Mouse (Mus musculus) midbrain, embryonic 11.5 days (tissue): ENCODE measurements around the gene Nol12. TPM values are rescaled to one million over a fixed set of nuclear protein-coding genes. Genes with fewer than 3 reads are reported as not detected.

Source experiments
- ATAC-seq: fragments of 200-750 bp; cut with Nextera tagmentation; 2 replicates; pipeline ENCODE4 v1.8.0; 2017; ENCODE audit warnings: moderate TSS enrichment, moderate library complexity; ENCODE audit not compliant: low FRiP score
- DNase-seq: peaks from one replicate; pipeline ENCODE4 v3.0.0; 2015; ENCODE audit warnings: low spot score; ENCODE audit errors: missing footprints
- H3K27ac ChIP-seq: fragments of 300-500 bp; sonication (generic); 2 replicates; pipeline ENCODE4 v1.5.1; 2014; ENCODE audit warnings: low read depth, low read length
- H3K27me3 ChIP-seq: fragments of 300-500 bp; sonication (generic); 2 replicates; pipeline ENCODE4 v1.6.1; 2014; ENCODE audit warnings: mild to moderate bottlenecking, low read length, moderate library complexity, mixed read lengths; ENCODE audit not compliant: control insufficient read depth, insufficient read depth
- H3K36me3 ChIP-seq: fragments of 300-500 bp; sonication (generic); 2 replicates; pipeline ENCODE4 v1.6.1; 2014; ENCODE audit warnings: mild to moderate bottlenecking, low read length, moderate library complexity, mixed read lengths; ENCODE audit not compliant: control insufficient read depth, insufficient read depth
- H3K4me1 ChIP-seq: fragments of 300-500 bp; sonication (generic); 2 replicates; pipeline ENCODE4 v1.6.1; 2014; ENCODE audit warnings: low read length; ENCODE audit not compliant: control insufficient read depth, insufficient read depth
- H3K4me2 ChIP-seq: fragments of 300-500 bp; sonication (generic); 2 replicates; pipeline ENCODE4 v1.6.1; 2014; ENCODE audit warnings: mild to moderate bottlenecking, moderate library complexity
- H3K4me3 ChIP-seq: fragments of 300-500 bp; sonication (generic); 2 replicates; pipeline ENCODE4 v1.5.1; 2014; ENCODE audit warnings: low read depth, low read length
- H3K9ac ChIP-seq: fragments of 300-500 bp; sonication (generic); 2 replicates; pipeline ENCODE4 v1.6.1; 2014; ENCODE audit warnings: low read length
- H3K9me3 ChIP-seq: fragments of 300-500 bp; sonication (generic); 2 replicates; pipeline ENCODE4 v1.6.1; 2016; ENCODE audit warnings: low read length; ENCODE audit not compliant: control insufficient read depth
- WGBS: fragments of 180-500 bp; shearing (Covaris S2); extraction: QIAGEN DNeasy Blood & Tissue Kit; methylation state at CpG from one replicate; pipeline ENCODE4 v1.1.7; 2014; 5-methylcytosine and 5-hydroxymethylcytosine counted together
- polyA plus RNA-seq: library from polyadenylated mRNA; unstranded; fragments of >200 nt; fragmentation: Nextera tagmentation; extraction: Ambion mirVana; gene quantifications from 2 replicates; pipeline ENCODE4 v1.2.1, GENCODE M21; 2014

Gene Nol12
- polyA plus RNA-seq, 1 experiment from 2014 or later: 62.7 TPM

DNA sequence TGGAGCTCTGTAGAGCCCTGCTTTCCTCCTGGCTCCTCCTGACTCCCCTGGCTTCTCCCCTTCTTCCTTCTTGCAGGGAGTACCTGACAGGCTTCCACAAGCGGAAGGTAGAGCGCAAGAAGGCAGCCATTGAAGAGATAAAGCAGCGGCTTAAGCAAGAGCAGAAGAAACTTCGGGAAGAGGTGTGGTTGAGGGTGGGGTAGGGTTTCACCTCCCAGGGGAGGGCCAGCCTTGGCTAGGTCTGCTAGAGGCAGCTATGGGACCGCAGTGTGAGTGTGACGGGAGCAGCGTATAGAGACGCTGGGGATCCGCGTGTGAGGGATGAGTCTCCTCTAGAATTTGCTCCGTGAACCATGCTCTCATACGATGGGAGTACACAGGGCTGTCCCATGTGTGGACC is 1.7 kb downstream of the Nol12 start:
- 88% methylated on average over 12 of the region's 12 CpGs for WGBS
- no peak for DNase-seq
- H3K36me3 ChIP-seq: peaks cover 18% of the 10 kb centered on the region
- H3K27ac ChIP-seq: no peak overlapping the region
- H3K9ac ChIP-seq: no peak overlapping the region
- H3K4me1 ChIP-seq: peaks cover 8% of the 10 kb centered on the region
- no peak overlapping the region for H3K4me2 ChIP-seq
- no peak for ATAC-seq
- H3K4me3 ChIP-seq: no peak overlapping the region
- no peaks in the 10 kb centered on the region for H3K9me3 ChIP-seq
- H3K27me3 ChIP-seq: no peaks in the 10 kb centered on the region

DNA sequence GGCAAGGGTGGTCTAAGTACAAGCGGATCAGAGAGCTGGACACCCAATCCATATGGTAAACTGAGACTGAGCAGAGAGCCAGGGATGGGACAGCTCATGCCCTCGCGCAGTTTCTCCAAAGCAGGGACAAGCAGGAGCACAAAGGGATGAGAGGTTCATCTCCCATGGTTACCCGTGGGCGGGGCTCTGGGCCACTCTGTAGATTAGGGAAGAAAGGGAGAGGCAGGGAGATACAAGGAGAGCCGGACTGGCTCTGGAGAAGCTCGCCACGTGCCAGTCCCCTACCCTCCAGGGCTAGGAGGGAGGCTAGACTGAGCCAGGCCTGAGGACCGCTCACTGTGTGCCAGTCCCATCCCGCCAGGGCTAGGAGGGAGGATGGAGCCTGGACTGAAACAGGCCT is 2.6 kb downstream of the Nol12 start:
- H3K4me3 ChIP-seq: no peak overlapping the region
- peaks cover 8% of the 10 kb centered on the region for H3K4me1 ChIP-seq
- H3K36me3 ChIP-seq: peaks cover 18% of the 10 kb centered on the region
- WGBS: 85% methylated on average over 10 of the region's 10 CpGs
- no peaks in the 10 kb centered on the region for H3K9me3 ChIP-seq
- no peak overlapping the region for H3K27ac ChIP-seq
- no peak overlapping the region for H3K9ac ChIP-seq
- ATAC-seq (no peak), DNase-seq (no peak)
- no peaks in the 10 kb centered on the region for H3K27me3 ChIP-seq
- H3K4me2 ChIP-seq: no peak overlapping the region

DNA sequence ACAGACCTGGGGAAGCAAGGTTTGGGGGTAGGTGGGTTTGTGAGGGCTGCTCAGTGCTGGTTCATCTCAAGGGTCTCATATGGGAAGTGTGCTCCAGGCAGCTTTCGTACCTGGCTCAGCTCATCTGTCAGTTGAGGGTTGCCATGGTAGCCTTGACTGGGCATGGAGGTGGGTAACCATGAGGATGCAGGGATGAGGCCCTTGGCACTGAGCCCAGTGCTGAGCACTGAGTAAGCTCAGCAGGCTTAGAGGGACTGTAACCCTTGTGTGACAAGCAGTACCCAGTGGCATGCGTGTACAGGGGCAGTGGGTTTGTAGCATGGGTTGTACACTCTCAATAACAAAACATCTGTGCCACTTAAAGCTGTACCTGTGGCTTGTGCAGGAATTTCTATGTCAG is 3.2 kb downstream of the Nol12 start:
- H3K4me2 ChIP-seq: no peak overlapping the region
- no peak overlapping the region for H3K27ac ChIP-seq
- ATAC-seq (no peak), DNase-seq (no peak)
- no peak overlapping the region for H3K9ac ChIP-seq
- peaks cover 18% of the 10 kb centered on the region for H3K36me3 ChIP-seq
- H3K27me3 ChIP-seq: no peaks in the 10 kb centered on the region
- H3K4me3 ChIP-seq: no peak overlapping the region
- peaks cover 10% of the 10 kb centered on the region for H3K4me1 ChIP-seq
- no peaks in the 10 kb centered on the region for H3K9me3 ChIP-seq
- WGBS: 89% methylated on average over 2 of the region's 2 CpGs

DNA sequence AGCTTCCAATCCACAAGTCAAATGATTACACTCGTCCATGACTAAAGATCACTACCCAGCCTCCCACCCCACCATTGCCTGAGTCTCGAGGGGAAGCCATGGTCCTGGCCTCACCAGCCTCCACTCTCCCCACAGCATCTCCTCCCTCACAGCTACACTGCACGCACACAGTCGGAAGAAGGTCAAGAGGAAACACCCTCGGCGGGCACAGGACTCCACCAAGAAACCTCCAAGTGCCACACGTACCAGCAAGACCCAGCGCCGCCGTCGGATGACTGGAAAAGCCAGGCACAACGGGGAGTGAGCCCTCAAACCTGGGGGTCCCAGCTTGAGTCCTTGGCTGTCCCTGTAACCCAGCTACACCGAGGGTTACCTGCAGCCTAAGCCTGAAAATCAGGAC is 5.6 kb downstream of the Nol12 start:
- no peak for ATAC-seq
- H3K4me2 ChIP-seq: no peak overlapping the region
- H3K4me3 ChIP-seq: no peak overlapping the region
- no peaks in the 10 kb centered on the region for H3K27me3 ChIP-seq
- 93% methylated on average over 13 of the region's 13 CpGs for WGBS
- no peaks in the 10 kb centered on the region; the same call in 1 of the 2 replicates for H3K9me3 ChIP-seq
- H3K27ac ChIP-seq: no peak overlapping the region
- no peak for DNase-seq
- peaks cover 18% of the 10 kb centered on the region for H3K36me3 ChIP-seq
- H3K4me1 ChIP-seq: peaks cover 10% of the 10 kb centered on the region
- H3K9ac ChIP-seq: no peak overlapping the region

DNA sequence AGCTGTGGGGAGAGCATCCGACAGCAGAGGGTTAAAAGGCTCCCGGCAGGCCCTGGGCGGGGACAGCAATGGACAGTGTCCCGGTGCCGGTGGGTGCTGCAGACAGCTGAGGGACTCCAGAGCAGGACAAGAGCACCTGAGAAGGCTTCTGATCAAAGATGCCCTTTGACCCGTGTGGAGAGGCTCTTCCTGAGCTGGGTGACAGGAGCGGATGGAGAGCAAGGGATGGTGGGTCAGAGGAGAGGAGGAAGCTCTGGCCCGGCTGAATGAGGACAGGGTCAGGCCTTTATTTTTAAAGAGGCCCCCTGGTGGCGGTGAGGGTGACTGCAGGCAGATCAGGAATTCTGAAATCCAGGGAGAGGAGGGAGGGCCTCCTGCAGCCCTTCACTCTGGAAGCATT is 7.9 kb downstream of the Nol12 start:
- ATAC-seq: peak; percentile 61
- H3K36me3 ChIP-seq: peaks cover 13% of the 10 kb centered on the region
- H3K27ac ChIP-seq: no peak overlapping the region
- peak; percentile 97 for DNase-seq
- peak overlapping the region; percentile 23 for H3K4me3 ChIP-seq
- H3K27me3 ChIP-seq: peaks cover 4% of the 10 kb centered on the region
- peak overlapping the region; percentile 44 for H3K4me2 ChIP-seq
- no peaks in the 10 kb centered on the region; the same call in 1 of the 2 replicates for H3K9me3 ChIP-seq
- peaks cover 5% of the 10 kb centered on the region; the same call in 1 of the 2 replicates for H3K4me1 ChIP-seq
- WGBS: 6% methylated on average over 9 of the region's 9 CpGs
- peak overlapping the region; percentile 59 for H3K9ac ChIP-seq

GRCm38 (mm10) chr15:78946232-78946631 is 11.5 kb downstream of the Nol12 start:
- no peak overlapping the region for H3K4me2 ChIP-seq
- H3K27ac ChIP-seq: no peak overlapping the region
- no peak overlapping the region for H3K9ac ChIP-seq
- DNase-seq: no peak
- 82% methylated on average over 7 of the region's 7 CpGs for WGBS
- peaks cover 10% of the 10 kb centered on the region; the same call in 1 of the 2 replicates for H3K4me1 ChIP-seq
- no peak overlapping the region for H3K4me3 ChIP-seq
- H3K27me3 ChIP-seq: peaks cover 4% of the 10 kb centered on the region
- ATAC-seq: no peak
- H3K36me3 ChIP-seq: no peaks in the 10 kb centered on the region; the same call in 1 of the 2 replicates
- no peaks in the 10 kb centered on the region; the same call in 1 of the 2 replicates for H3K9me3 ChIP-seq

GRCm38 (mm10) chr15:78947657-78948056 is 12.9 kb downstream of the Nol12 start, which contains the start of gene Triobp:
TSS of gene Triobp (plus strand) at chr15:78947724.
- H3K4me1 ChIP-seq: peaks cover 10% of the 10 kb centered on the region; the same call in 1 of the 2 replicates
- H3K27me3 ChIP-seq: peaks cover 4% of the 10 kb centered on the region
- H3K27ac ChIP-seq: peak within 1 kb of the TSS; percentile 52
- peak within 1 kb of the TSS; percentile 85 for H3K9ac ChIP-seq
- H3K9me3 ChIP-seq: no peaks in the 10 kb centered on the region; the same call in 1 of the 2 replicates
- H3K36me3 ChIP-seq: no peaks in the 10 kb centered on the region; the same call in 1 of the 2 replicates
- H3K4me2 ChIP-seq: peak within 1 kb of the TSS; percentile 86
- WGBS: under 1% methylated on average over 24 of the region's 24 CpGs
- ATAC-seq (peak; percentile 98), DNase-seq (peak; percentile 97)
- H3K4me3 ChIP-seq: peak within 1 kb of the TSS; percentile 56

GRCm38 (mm10) chr15:78948152-78948725 is 13.5 kb downstream of the Nol12 start:
- peak; percentile 20; the same call in 1 of the 2 replicates for ATAC-seq
- no peaks in the 10 kb centered on the region; the same call in 1 of the 2 replicates for H3K36me3 ChIP-seq
- H3K4me2 ChIP-seq: peak overlapping the region; percentile 86
- peak overlapping the region; percentile 56 for H3K4me3 ChIP-seq
- H3K27me3 ChIP-seq: peaks cover 4% of the 10 kb centered on the region
- H3K9me3 ChIP-seq: no peaks in the 10 kb centered on the region; the same call in 1 of the 2 replicates
- H3K27ac ChIP-seq: peak overlapping the region; percentile 52
- H3K4me1 ChIP-seq: peaks cover 8% of the 10 kb centered on the region; the same call in 1 of the 2 replicates
- DNase-seq: peak; percentile 89
- peak overlapping the region; percentile 85 for H3K9ac ChIP-seq
- 3% methylated on average over 11 of the region's 11 CpGs for WGBS

DNA sequence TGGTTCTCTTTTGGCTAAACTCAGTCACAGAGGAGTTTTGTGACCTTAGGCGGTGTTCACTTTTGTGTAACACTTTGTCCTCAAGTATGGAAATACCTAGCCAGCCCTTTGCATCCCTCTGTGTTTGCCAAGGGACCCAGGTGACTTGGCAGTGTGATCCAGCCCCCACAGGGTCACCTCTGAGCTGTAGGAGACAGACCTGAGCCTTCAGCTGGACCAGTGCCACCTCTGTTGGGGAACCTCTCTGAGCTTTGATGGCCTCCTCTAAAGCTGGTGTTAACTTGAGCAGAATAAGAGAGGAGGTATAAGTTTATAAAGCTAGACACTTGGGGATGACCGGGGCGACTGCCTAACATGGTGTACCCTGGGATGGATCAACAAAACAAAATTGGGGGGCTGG is 14.2 kb downstream of the Nol12 start:
- peak overlapping the region; percentile 56 for H3K4me3 ChIP-seq
- DNase-seq (no peak), ATAC-seq (no peak)

More for the DNA sequence above, 14.2 kb downstream of the Nol12 start:
- Histone ChIP-seq H3K9me3 (no peaks in the 10 kb centered on the region; the same call in 1 of the 2 replicates), H3K36me3 (peaks cover 3% of the 10 kb centered on the region), H3K4me2 (no peak overlapping the region; the same call in 1 of the 2 replicates), H3K4me1 (peaks cover 8% of the 10 kb centered on the region; the same call in 1 of the 2 replicates), H3K27me3 (peaks cover 4% of the 10 kb centered on the region), H3K9ac (no peak overlapping the region), H3K27ac (no peak overlapping the region)
- WGBS: 97% methylated on average over 3 of the region's 3 CpGs
